Mouse (Mus musculus) layer of hippocampus, postnatal 25 days (tissue): ENCODE measurements around the gene Ccdc194. TPM values are rescaled to one million over a fixed set of nuclear protein-coding genes. Genes with fewer than 3 reads are reported as not detected.
A peak's percentile ranks its signal among the peaks of the same experiment; 100 is the strongest.

ENCODE experiments used
- DNase-seq, 2 experiments: peaks; one replicate each; pipeline ENCODE4 v3.0.0; 2022; ENCODE audit warnings: mixed read lengths in 2 of 2, low spot score in 1 of 2; ENCODE audit errors: extremely low spot score in 1 of 2
- total RNA-seq, 2 experiments: library from RNA; stranded (reverse); gene quantifications; 2 replicates each; pipeline ENCODE4 v1.2.3; 2021

The Ccdc194 gene
- total RNA-seq, 2 experiments from 2014 or later: not detected

- no peak for DNase-seq
These were observed 41.6 kb downstream of the Ccdc194 start for GRCm38 (mm10) chr8:71483932-71484331.

- DNase-seq: no peak
These were observed 46.6 kb downstream of the Ccdc194 start for GRCm38 (mm10) chr8:71478943-71479342.

GRCm38 (mm10) chr8:71477196-71477845 lies 48.2 kb downstream of the Ccdc194 start:
- DNase-seq: no peak

DNA sequence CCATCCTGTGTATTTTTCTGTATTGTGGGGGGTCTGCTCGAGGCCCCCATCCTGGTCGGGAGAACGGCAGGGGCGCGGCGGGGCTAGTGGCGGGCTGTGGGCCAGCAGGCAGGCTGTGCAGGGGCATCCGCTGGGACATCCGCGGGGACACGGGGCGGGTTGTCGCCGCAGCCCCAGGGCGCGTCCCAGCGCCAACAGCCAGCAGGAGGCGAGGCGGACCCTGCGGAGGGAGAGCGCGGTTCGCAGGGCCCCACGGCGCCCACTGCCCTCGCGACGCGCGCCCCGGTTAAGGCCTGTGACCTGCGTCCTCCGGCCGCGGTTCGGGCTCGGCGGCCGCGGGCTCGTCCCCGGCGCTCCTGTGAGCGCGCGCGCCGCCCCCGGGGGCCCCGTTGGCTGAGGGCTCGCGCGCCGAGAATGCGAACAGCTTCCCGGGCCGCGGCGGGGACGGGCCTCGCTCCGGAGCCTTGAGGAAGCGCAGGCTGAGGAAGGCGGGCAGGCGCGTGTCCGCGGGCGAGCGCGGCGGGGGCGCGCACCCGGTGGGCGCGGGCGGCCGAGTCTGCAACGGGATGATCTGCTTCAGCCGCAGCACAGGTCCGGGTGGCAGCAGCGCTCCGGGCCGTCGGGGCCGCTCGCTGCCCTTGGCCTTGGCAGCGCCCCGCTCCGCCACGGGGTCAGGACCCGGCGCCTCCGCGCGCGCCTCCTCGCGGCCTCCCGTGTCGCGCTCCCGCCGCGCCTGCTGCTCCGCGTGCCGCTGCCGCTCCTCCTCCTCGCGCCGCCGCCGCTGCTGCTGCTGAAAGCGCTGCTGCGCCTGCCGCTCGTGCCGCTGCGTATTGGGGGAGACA lies 49.2 kb downstream of the Ccdc194 start:
- peak; percentile 66 to 75 for DNase-seq

GRCm38 (mm10) chr8:71475702-71476075 lies 49.8 kb downstream of the Ccdc194 start:
- DNase-seq: no peak

GRCm38 (mm10) chr8:71474785-71475701 lies 50.5 kb downstream of the Ccdc194 start:
- DNase-seq: no peak

- no peak for DNase-seq
These were observed 51.2 kb downstream of the Ccdc194 start for GRCm38 (mm10) chr8:71474344-71474743.

DNA sequence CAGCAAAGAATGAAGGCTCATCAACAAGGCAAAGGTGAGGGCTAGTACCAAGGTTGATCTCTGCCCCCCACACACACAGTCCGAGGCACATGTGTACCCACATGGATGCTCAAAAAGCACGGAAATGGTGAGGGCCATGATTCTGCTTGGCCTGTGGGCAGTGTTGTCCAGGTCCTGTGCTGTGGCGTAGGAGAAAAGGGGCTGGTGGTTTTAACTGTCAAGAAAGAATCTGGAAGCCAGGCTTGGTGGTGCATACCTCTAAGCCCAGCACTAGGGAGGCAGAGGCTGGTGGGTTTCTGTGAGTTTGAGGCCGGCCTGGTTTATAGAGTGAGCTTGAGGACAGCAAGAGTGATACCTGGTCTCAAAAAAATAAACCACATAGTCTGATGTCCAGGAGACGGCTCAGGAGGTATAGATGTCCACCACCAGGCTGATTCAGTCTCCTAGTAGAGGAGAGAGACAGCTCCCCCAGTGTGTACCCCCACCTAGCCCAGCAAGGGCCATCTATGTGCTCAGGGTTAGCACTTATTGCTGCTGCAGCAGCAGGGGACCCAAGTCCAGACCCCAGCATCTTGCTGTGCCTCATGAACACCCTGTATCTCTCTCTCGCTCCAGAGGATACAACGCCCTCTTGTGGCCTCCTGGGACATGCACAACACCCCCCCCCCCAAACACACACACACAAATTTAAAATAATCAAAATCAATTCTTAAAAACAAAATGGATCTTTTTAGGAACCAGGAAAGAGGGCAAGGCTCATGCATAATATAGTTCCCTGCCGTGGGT lies 52.7 kb downstream of the Ccdc194 start:
- no peak for DNase-seq

- no peak for DNase-seq
These were observed 53.6 kb downstream of the Ccdc194 start for GRCm38 (mm10) chr8:71471861-71472260.

DNA sequence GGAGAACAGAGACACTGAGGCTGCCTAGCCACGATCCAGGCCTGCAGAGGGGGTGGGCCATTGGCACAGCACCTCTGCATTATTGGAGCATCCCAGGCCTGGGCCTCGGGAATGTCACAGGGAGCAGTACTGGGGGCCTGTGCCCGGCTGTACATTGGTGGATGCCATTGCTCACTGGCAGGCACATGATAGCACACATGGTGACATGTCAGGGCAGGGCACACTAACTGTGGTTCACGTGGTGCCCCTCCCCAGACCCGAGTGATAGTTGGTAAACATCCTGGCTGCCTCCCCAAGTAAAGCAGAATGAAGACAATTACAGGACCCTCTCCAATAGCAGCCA lies 54.6 kb downstream of the Ccdc194 start:
- no peak for DNase-seq

GRCm38 (mm10) chr8:71470146-71470912 lies 55.2 kb downstream of the Ccdc194 start:
- no peak for DNase-seq

Other genes starting within 250 kb of the Ccdc194 start
- 100 to 1,000 TPM; 113 TPM for gene Use1, start 158.9 kb downstream of the Ccdc194 start, total RNA-seq
- gene Ocel1, start 154.4 kb downstream of the Ccdc194 start, total RNA-seq: 10 to 100 TPM; 15.3 to 18.5 TPM
- 10 to 100 TPM; 43.0 to 44.1 TPM for gene Nr2f6, start 143.8 kb downstream of the Ccdc194 start, total RNA-seq
- gene Ushbp1, start 129.9 kb downstream of the Ccdc194 start, total RNA-seq: 1 to 10 TPM; 3.6 to 4.4 TPM
- gene Babam1, start 128.8 kb downstream of the Ccdc194 start, total RNA-seq: 10 to 100 TPM; 98.0 to 99.3 TPM
- under 1 TPM; 0.31 to 0.47 TPM for gene Ankle1, start 119.7 kb downstream of the Ccdc194 start, total RNA-seq
- gene Abhd8, start 62.1 kb downstream of the Ccdc194 start, total RNA-seq: 100 to 1,000 TPM; 235 to 284 TPM
- gene Mrpl34, start 60.8 kb downstream of the Ccdc194 start, total RNA-seq: 10 to 100 TPM; 49.9 to 54.7 TPM
- gene Dda1, start 56.5 kb downstream of the Ccdc194 start, total RNA-seq: 10 to 100 TPM; 95.6 to 97.2 TPM
- gene Ano8, start 39.7 kb downstream of the Ccdc194 start, total RNA-seq: 10 to 100 TPM; 53.5 to 58.0 TPM
- gene Gtpbp3, start 37.6 kb downstream of the Ccdc194 start, total RNA-seq: 10 to 100 TPM; 28.4 to 36.4 TPM
- gene Plvap, start 14.0 kb downstream of the Ccdc194 start, total RNA-seq: 1 to 10 TPM; 6.1 to 6.7 TPM
- gene Bst2, start 11.7 kb upstream of the Ccdc194 start, total RNA-seq: 1 to 10 TPM; 3.0 to 4.1 TPM
- 10 to 100 TPM; 30.9 to 33.6 TPM for gene Mvb12a, start 17.2 kb upstream of the Ccdc194 start, total RNA-seq
- gene Tmem221, start 33.2 kb upstream of the Ccdc194 start, total RNA-seq: not detected
- not detected for gene Nxnl1, start 40.9 kb upstream of the Ccdc194 start, total RNA-seq
- 100 to 1,000 TPM; 107 to 128 TPM for gene Slc27a1, start 43.2 kb upstream of the Ccdc194 start, total RNA-seq
- 10 to 100 TPM; 36.3 to 38.9 TPM for gene Pgls, start 66.5 kb upstream of the Ccdc194 start, total RNA-seq
- 1 to 10 TPM; 2.7 to 4.3 TPM for gene Fam129c, start 71.9 kb upstream of the Ccdc194 start, total RNA-seq
- 10 to 100 TPM; 56.7 to 58.7 TPM for gene Colgalt1, start 85.3 kb upstream of the Ccdc194 start, total RNA-seq
- 100 to 1,000 TPM; 235 to 291 TPM for gene Unc13a, start 146.0 kb upstream of the Ccdc194 start, total RNA-seq
- 1 to 10 TPM; 4.9 to 5.6 TPM for gene Jak3, start 150.6 kb upstream of the Ccdc194 start, total RNA-seq
- gene Insl3, start 163.5 kb upstream of the Ccdc194 start, total RNA-seq: 1 to 10 TPM in 1 of 2 experiments, under 1 TPM in 1; 0.98 to 3.3 TPM
- gene B3gnt3, start 176.1 kb upstream of the Ccdc194 start, total RNA-seq: under 1 TPM; 0.42 to 0.47 TPM
- 100 to 1,000 TPM in 1 of 2 experiments, 10 to 100 TPM in 1; 88.0 to 106 TPM for gene Fcho1, start 200.0 kb upstream of the Ccdc194 start, total RNA-seq